Mouse (Mus musculus): ENCODE data around the gene Esrp2. TPM values are rescaled to one million over a fixed set of nuclear protein-coding genes. Genes with fewer than 3 reads are reported as not detected.

Esrp2 gene
- polyA plus RNA-seq, 1 experiment, result 0.67 TPM

- TF ChIP-seq CTCF (IDR thresholded peaks at IDR 0.05; ENCODE audit: extremely low read depth, insufficient read depth, insufficient read length, insufficient replicate concordance) (no peak), POLR2A (IDR thresholded peaks at IDR 0.05; ENCODE audit: low read depth, low read length) (no peak)
- WGBS, result 96% methylated on average over 3 of the region's 3 CpGs
- Histone ChIP-seq H3K4me3 (ENCODE audit: extremely low read depth, insufficient read depth, insufficient read length) (no peak overlapping the region), H3K4me1 (ENCODE audit: control insufficient read depth, insufficient read depth, insufficient read length) (no peaks in the 10 kb centered on the region), H3K27ac (ENCODE audit: insufficient read depth, low read length) (no peak overlapping the region), H3K36me3 (ENCODE audit: control insufficient read depth, insufficient read depth, low read length) (peaks cover 36% of the 10 kb centered on the region), H3K27me3 (ENCODE audit: control insufficient read depth, insufficient read depth, low read length) (no peaks in the 10 kb centered on the region)
- no peak for DNase-seq (ENCODE audit: low read depth in 1 of 2, low spot score in 2 of 2)
These were observed 28.0 kb downstream of the Esrp2 start for GRCm38 (mm10) chr8:106108729-106109128.

- H3K4me1 ChIP-seq (ENCODE audit: control insufficient read depth, insufficient read depth, insufficient read length), result no peaks in the 10 kb centered on the region
- DNase-seq (ENCODE audit: low read depth in 1 of 2, low spot score in 2 of 2), result peak in 1 of 2 experiments; percentile 24
- no peaks in the 10 kb centered on the region for H3K27me3 ChIP-seq (ENCODE audit: control insufficient read depth, insufficient read depth, low read length)
- 95% methylated on average over 4 of the region's 4 CpGs for WGBS
- peaks cover 38% of the 10 kb centered on the region for H3K36me3 ChIP-seq (ENCODE audit: control insufficient read depth, insufficient read depth, low read length)
- H3K4me3 ChIP-seq (ENCODE audit: extremely low read depth, insufficient read depth, insufficient read length), result no peak overlapping the region
- no peak overlapping the region for H3K27ac ChIP-seq (ENCODE audit: insufficient read depth, low read length)
- TF ChIP-seq CTCF (IDR thresholded peaks at IDR 0.05; ENCODE audit: extremely low read depth, insufficient read depth, insufficient read length, insufficient replicate concordance), result no peak
- no peak for TF ChIP-seq POLR2A (IDR thresholded peaks at IDR 0.05; ENCODE audit: low read depth, low read length)
These were observed 28.7 kb downstream of the Esrp2 start for GRCm38 (mm10) chr8:106108080-106108479.

- TF ChIP-seq CTCF (IDR thresholded peaks at IDR 0.05; ENCODE audit: extremely low read depth, insufficient read depth, insufficient read length, insufficient replicate concordance) (no peak), POLR2A (IDR thresholded peaks at IDR 0.05; ENCODE audit: low read depth, low read length) (no peak)
- H3K27me3 ChIP-seq (ENCODE audit: control insufficient read depth, insufficient read depth, low read length), result no peaks in the 10 kb centered on the region
- H3K36me3 ChIP-seq (ENCODE audit: control insufficient read depth, insufficient read depth, low read length), result peaks cover 34% of the 10 kb centered on the region
- WGBS, result 60% methylated on average over 1 of the region's 1 CpGs
- no peaks in the 10 kb centered on the region for H3K4me1 ChIP-seq (ENCODE audit: control insufficient read depth, insufficient read depth, insufficient read length)
- DNase-seq (ENCODE audit: low read depth in 1 of 2, low spot score in 2 of 2), result no peak
- no peak overlapping the region for H3K27ac ChIP-seq (ENCODE audit: insufficient read depth, low read length)
- H3K4me3 ChIP-seq (ENCODE audit: extremely low read depth, insufficient read depth, insufficient read length), result no peak overlapping the region
These were observed 30.6 kb downstream of the Esrp2 start for GRCm38 (mm10) chr8:106106193-106106592.

- H3K27ac ChIP-seq (ENCODE audit: insufficient read depth, low read length), result no peak overlapping the region
- no peaks in the 10 kb centered on the region for H3K27me3 ChIP-seq (ENCODE audit: control insufficient read depth, insufficient read depth, low read length)
- no peak overlapping the region for H3K4me3 ChIP-seq (ENCODE audit: extremely low read depth, insufficient read depth, insufficient read length)
- H3K4me1 ChIP-seq (ENCODE audit: control insufficient read depth, insufficient read depth, insufficient read length), result no peaks in the 10 kb centered on the region
- DNase-seq (ENCODE audit: low read depth in 1 of 2, low spot score in 2 of 2), result no peak
- peaks cover 30% of the 10 kb centered on the region for H3K36me3 ChIP-seq (ENCODE audit: control insufficient read depth, insufficient read depth, low read length)
- WGBS, result 71% methylated on average over 2 of the region's 2 CpGs
- TF ChIP-seq POLR2A (IDR thresholded peaks at IDR 0.05; ENCODE audit: low read depth, low read length) (no peak), CTCF (IDR thresholded peaks at IDR 0.05; ENCODE audit: extremely low read depth, insufficient read depth, insufficient read length, insufficient replicate concordance) (no peak)
These were observed 32.9 kb downstream of the Esrp2 start for GRCm38 (mm10) chr8:106103888-106104287.

GRCm38 (mm10) chr8:106102321-106102720 is 34.5 kb downstream of the Esrp2 start:
- 87% methylated on average over 4 of the region's 4 CpGs for WGBS
- DNase-seq (ENCODE audit: low read depth in 1 of 2, low spot score in 2 of 2), result no peak
- Histone ChIP-seq H3K36me3 (ENCODE audit: control insufficient read depth, insufficient read depth, low read length) (peaks cover 19% of the 10 kb centered on the region), H3K4me3 (ENCODE audit: extremely low read depth, insufficient read depth, insufficient read length) (no peak overlapping the region), H3K27me3 (ENCODE audit: control insufficient read depth, insufficient read depth, low read length) (no peaks in the 10 kb centered on the region), H3K27ac (ENCODE audit: insufficient read depth, low read length) (no peak overlapping the region), H3K4me1 (ENCODE audit: control insufficient read depth, insufficient read depth, insufficient read length) (no peaks in the 10 kb centered on the region)
- TF ChIP-seq CTCF (IDR thresholded peaks at IDR 0.05; ENCODE audit: extremely low read depth, insufficient read depth, insufficient read length, insufficient replicate concordance) (no peak), POLR2A (IDR thresholded peaks at IDR 0.05; ENCODE audit: low read depth, low read length) (no peak)

Other genes starting within 250 kb of the Esrp2 start
- 3.0 and 3.1 TPM in 2 replicates for gene Nrn1l, start 243.4 kb downstream of the Esrp2 start, polyA plus RNA-seq (2012; rRNA removed)
- 24.3 and 30.3 TPM in 2 replicates for gene Pskh1, start 236.5 kb downstream of the Esrp2 start, polyA plus RNA-seq (2012; rRNA removed)
- gene Ctrl, start 203.1 kb downstream of the Esrp2 start, polyA plus RNA-seq (2012; rRNA removed), result 4,893 and 4,931 TPM in 2 replicates
- 228 and 357 TPM in 2 replicates for gene Psmb10, start 198.5 kb downstream of the Esrp2 start, polyA plus RNA-seq (2012; rRNA removed)
- gene Lcat, start 193.6 kb downstream of the Esrp2 start, polyA plus RNA-seq (2012; rRNA removed), result 2.7 and 3.1 TPM in 2 replicates
- 25.1 and 29.5 TPM in 2 replicates for gene Slc12a4, start 170.9 kb downstream of the Esrp2 start, polyA plus RNA-seq (2012; rRNA removed)
- gene Dpep3, start 157.5 kb downstream of the Esrp2 start, polyA plus RNA-seq (2012; rRNA removed), result 0.20 and 0.48 TPM in 2 replicates
- 5.1 and 7.1 TPM in 2 replicates for gene Dus2, start 145.6 kb downstream of the Esrp2 start, polyA plus RNA-seq (2012; rRNA removed)
- gene Dpep2nb, start 131.0 kb downstream of the Esrp2 start, polyA plus RNA-seq (2012; rRNA removed), result not detected in 2 replicates
- gene Ddx28, start 125.1 kb downstream of the Esrp2 start, polyA plus RNA-seq (2012; rRNA removed), result 6.6 and 9.5 TPM in 2 replicates
- gene Nfatc3, start 78.1 kb downstream of the Esrp2 start, polyA plus RNA-seq (2012; rRNA removed), result 29.5 and 35.7 TPM in 2 replicates
- 24.6 and 35.4 TPM in 2 replicates for gene Pla2g15, start 13.4 kb upstream of the Esrp2 start, polyA plus RNA-seq (2012; rRNA removed)
- 22.4 and 22.6 TPM in 2 replicates for gene Slc7a6, start 31.9 kb upstream of the Esrp2 start, polyA plus RNA-seq (2012; rRNA removed)
- gene Slc7a6os, start 74.0 kb upstream of the Esrp2 start, polyA plus RNA-seq (2012; rRNA removed), result 18.8 and 22.2 TPM in 2 replicates
- 24.0 and 25.2 TPM in 2 replicates for gene Prmt7, start 74.0 kb upstream of the Esrp2 start, polyA plus RNA-seq (2012; rRNA removed)
- 1.1 and 1.4 TPM in 2 replicates for gene Smpd3, start 201.0 kb upstream of the Esrp2 start, polyA plus RNA-seq (2012; rRNA removed)